Mouse (Mus musculus) kidney, embryonic 14.5 days (tissue): ENCODE data around the gene Litaf. TPM values are rescaled to one million over a fixed set of nuclear protein-coding genes. Genes with fewer than 3 reads are reported as not detected.

Experiments used
- ATAC-seq: fragments of 200-750 bp; cut with Nextera tagmentation; 2 replicates; pipeline ENCODE4 v1.8.0; 2017; ENCODE audit warnings: moderate number of reproducible peaks, mild to moderate bottlenecking, moderate TSS enrichment, moderate library complexity; ENCODE audit not compliant: low FRiP score, low TSS enrichment
- H3K27ac ChIP-seq: fragments of 300-500 bp; sonication (generic); 2 replicates; pipeline ENCODE4 v1.5.1; 2014; ENCODE audit warnings: low read depth, mild to moderate bottlenecking, low read length, moderate library complexity, mixed read lengths
- H3K27me3 ChIP-seq: fragments of 300-500 bp; sonication (generic); 2 replicates; pipeline ENCODE4 v1.6.1; 2014; ENCODE audit warnings: mild to moderate bottlenecking, low read length; ENCODE audit not compliant: control insufficient read depth, insufficient read depth
- H3K36me3 ChIP-seq: fragments of 300-500 bp; sonication (generic); 2 replicates; pipeline ENCODE4 v1.6.1; 2014; ENCODE audit warnings: low read length, mixed read lengths; ENCODE audit not compliant: control insufficient read depth, insufficient read depth
- H3K4me1 ChIP-seq: fragments of 300-500 bp; sonication (generic); 2 replicates; pipeline ENCODE4 v1.6.1; 2014; ENCODE audit warnings: low read length, mixed read lengths; ENCODE audit not compliant: control insufficient read depth, insufficient read depth
- H3K4me2 ChIP-seq: fragments of 300-500 bp; sonication (generic); replicated peaks from 2 replicates; pipeline ENCODE4 v1.6.1; 2014; ENCODE audit warnings: low read depth, mild to moderate bottlenecking, low read length
- H3K4me3 ChIP-seq: fragments of 300-500 bp; sonication (generic); 2 replicates; pipeline ENCODE4 v1.5.1; 2014; ENCODE audit warnings: mild to moderate bottlenecking, low read length
- H3K9ac ChIP-seq: fragments of 300-500 bp; sonication (generic); 2 replicates; pipeline ENCODE4 v1.6.1; 2014; ENCODE audit warnings: low read depth, mild to moderate bottlenecking, low read length, moderate library complexity
- H3K9me3 ChIP-seq: fragments of 300-500 bp; sonication (generic); 2 replicates; pipeline ENCODE4 v1.6.1; 2016; ENCODE audit warnings: low read length; ENCODE audit not compliant: control insufficient read depth
- WGBS: fragments of 180-500 bp; shearing (Covaris S2); extraction: QIAGEN DNeasy Blood & Tissue Kit; methylation state at CpG from one replicate; pipeline ENCODE4 v1.1.7; 2014; 5-methylcytosine and 5-hydroxymethylcytosine counted together
- microRNA-seq: library from miRNA; unstranded; fragments of <30 nt; microRNA quantifications from one replicate; pipeline ENCODE4, GENCODE M21; 2016
- polyA plus RNA-seq: library from polyadenylated mRNA; unstranded; fragments of >200 nt; fragmentation: Nextera tagmentation; extraction: Ambion mirVana; gene quantifications from 2 replicates; pipeline ENCODE4 v1.2.1, GENCODE M21; 2014

Litaf gene
- polyA plus RNA-seq, 1 experiment from 2014 or later, result 121 TPM

DNA sequence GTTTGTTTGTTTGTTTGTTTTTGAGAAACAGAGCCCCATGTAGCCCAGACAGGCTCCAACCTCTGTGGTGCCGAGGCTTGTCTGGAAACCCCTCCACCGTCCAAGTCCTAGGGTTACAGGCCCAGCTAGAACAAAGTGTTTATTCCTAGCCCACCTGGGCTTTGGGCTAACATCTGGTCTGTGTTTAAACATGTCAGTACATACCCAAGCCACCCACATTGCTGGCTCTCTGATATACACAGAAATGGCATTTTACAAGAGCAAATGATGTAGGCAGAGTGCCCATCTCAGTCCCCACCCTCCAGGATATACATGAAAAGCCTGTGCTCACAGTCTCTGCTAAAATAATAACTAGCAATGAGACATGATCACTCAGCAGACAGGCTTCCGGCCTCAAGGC, 149.7 kb downstream of the Litaf start:
- Histone ChIP-seq H3K4me1 (no peaks in the 10 kb centered on the region), H3K9me3 (no peaks in the 10 kb centered on the region), H3K4me2 (no peak overlapping the region), H3K9ac (no peak overlapping the region), H3K27me3 (no peaks in the 10 kb centered on the region), H3K36me3 (no peaks in the 10 kb centered on the region), H3K4me3 (no peak overlapping the region), H3K27ac (no peak overlapping the region)
- 73% methylated on average over 3 of the region's 3 CpGs for WGBS
- no peak for ATAC-seq

DNA sequence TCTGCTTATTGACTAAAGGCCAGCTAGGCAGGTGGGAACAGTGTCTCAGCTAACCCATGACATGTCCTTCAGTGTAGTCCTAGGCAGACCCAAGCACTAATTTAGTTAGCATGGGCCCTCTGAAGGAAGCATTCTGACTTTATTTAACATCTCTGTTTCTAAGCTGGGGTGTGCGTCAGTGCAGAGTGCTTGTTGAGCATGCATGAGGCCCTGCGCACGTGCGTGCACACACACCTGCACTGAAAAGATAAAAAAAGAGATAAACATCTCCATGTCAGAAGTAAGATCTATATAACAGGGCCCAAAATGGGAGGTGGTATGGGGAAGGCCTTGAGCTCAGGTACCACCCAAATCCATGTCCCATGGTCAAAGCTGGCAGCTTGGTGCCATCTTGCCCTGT, 150.9 kb downstream of the Litaf start:
- no peak overlapping the region for H3K9ac ChIP-seq
- ATAC-seq, result no peak
- no peak overlapping the region for H3K27ac ChIP-seq
- H3K9me3 ChIP-seq, result no peaks in the 10 kb centered on the region
- no peaks in the 10 kb centered on the region for H3K4me1 ChIP-seq
- no peak overlapping the region for H3K4me3 ChIP-seq
- H3K4me2 ChIP-seq, result no peak overlapping the region
- no peaks in the 10 kb centered on the region for H3K27me3 ChIP-seq
- no peaks in the 10 kb centered on the region for H3K36me3 ChIP-seq
- WGBS, result 87% methylated on average over 4 of the region's 4 CpGs

DNA sequence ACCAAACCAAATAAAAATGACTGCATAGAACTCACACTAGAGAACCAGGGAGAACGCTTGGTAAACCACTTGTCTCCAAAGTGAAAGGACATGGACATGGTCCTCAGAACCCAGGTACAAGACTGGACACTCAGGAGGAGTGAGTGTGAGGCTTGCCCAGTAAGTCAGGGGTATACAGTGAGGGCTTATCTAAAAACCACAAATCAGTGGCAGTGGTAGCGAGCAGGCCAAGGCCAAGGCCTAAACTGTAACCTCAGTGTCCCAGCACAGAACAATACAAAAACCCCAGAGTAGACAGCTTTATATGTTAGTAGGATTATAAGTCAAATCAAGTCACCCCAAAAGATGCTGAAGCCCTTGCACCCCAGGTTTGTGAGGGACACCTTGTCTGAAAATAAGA, 154.9 kb downstream of the Litaf start:
- no peaks in the 10 kb centered on the region for H3K4me1 ChIP-seq
- ATAC-seq, result no peak
- no peak overlapping the region for H3K4me3 ChIP-seq
- no peaks in the 10 kb centered on the region for H3K9me3 ChIP-seq
- H3K36me3 ChIP-seq, result no peaks in the 10 kb centered on the region
- H3K9ac ChIP-seq, result no peak overlapping the region
- no peaks in the 10 kb centered on the region for H3K27me3 ChIP-seq
- no peak overlapping the region for H3K27ac ChIP-seq
- 91% methylated on average over 2 of the region's 2 CpGs for WGBS
- no peak overlapping the region for H3K4me2 ChIP-seq

DNA sequence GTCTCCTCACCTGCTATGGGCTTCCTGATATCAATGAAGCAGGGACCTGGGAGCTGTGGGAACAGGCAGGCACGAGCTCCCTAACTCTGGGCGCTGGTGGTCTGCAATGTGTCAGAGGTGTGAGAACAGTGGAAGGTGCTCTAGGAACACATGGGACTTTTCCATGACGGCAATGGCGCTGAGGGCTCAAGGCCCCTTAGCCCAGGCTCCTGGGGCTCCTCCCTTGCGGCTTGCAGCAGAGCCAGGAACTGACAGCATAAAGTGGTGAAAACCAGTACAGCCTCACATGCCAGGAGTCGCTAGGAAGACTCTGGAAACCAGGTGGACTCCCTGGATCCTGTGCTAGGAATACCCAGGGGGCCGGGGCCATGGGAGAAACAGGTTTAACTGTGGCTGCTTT, 155.4 kb downstream of the Litaf start:
- no peak overlapping the region for H3K4me2 ChIP-seq
- no peak for ATAC-seq
- no peaks in the 10 kb centered on the region for H3K27me3 ChIP-seq
- 77% methylated on average over 7 of the region's 7 CpGs for WGBS
- H3K4me3 ChIP-seq, result no peak overlapping the region
- H3K4me1 ChIP-seq, result 0 out of 2 replicates have a peak, but pooled peaks cover 3% of the 10 kb centered on the region
- no peaks in the 10 kb centered on the region for H3K36me3 ChIP-seq
- H3K27ac ChIP-seq, result no peak overlapping the region
- H3K9ac ChIP-seq, result no peak overlapping the region
- no peaks in the 10 kb centered on the region for H3K9me3 ChIP-seq

Small RNA genes within 50 kb of the gene (microRNA-seq; reads per million reads assigned to microRNA genes)
- not detected for gene Gm26268

Other genes starting within 250 kb of the Litaf start
- 6.0 and 6.2 TPM in 2 replicates for gene Rmi2, start 231.1 kb downstream of the Litaf start, polyA plus RNA-seq
- 32.5 and 54.4 TPM in 2 replicates for gene Snn, start 5.2 kb downstream of the Litaf start, polyA plus RNA-seq
- gene Txndc11, start 68.5 kb upstream of the Litaf start, polyA plus RNA-seq, result 33.1 and 38.8 TPM in 2 replicates
- 43.2 and 101 TPM in 2 replicates for gene Zc3h7a, start 110.2 kb upstream of the Litaf start, polyA plus RNA-seq
- gene Rsl1d1, start 137.2 kb upstream of the Litaf start, polyA plus RNA-seq, result 235 and 236 TPM in 2 replicates
- gene Gspt1, start 188.2 kb upstream of the Litaf start, polyA plus RNA-seq, result 106 and 107 TPM in 2 replicates
- not detected in 2 replicates for gene Tnfrsf17, start 247.7 kb upstream of the Litaf start, polyA plus RNA-seq